Mouse (Mus musculus) gonadal fat pad, adult 2 months (tissue): ENCODE data around the gene Lgals7. TPM values are rescaled to one million over a fixed set of nuclear protein-coding genes. Genes with fewer than 3 reads are reported as not detected.

Source experiments
- polyA plus RNA-seq: library from polyadenylated mRNA; depleted of rRNA; stranded (reverse); fragments of >200 nt; gene quantifications from 2 replicates; pipeline ENCODE4 v1.2.3, GENCODE M21; 2012; rRNA removed

Gene Lgals7
- polyA plus RNA-seq, 1 experiment: 12.3 TPM

Other genes with a start within 250 kb of the Lgals7 start
- 0.37 TPM in 1 of 2 replicates, not detected in the other for gene Acp7, start 232.5 kb upstream of the Lgals7 start, polyA plus RNA-seq
- 2.4 and 3.1 TPM in 2 replicates for gene Fbxo27, start 171.0 kb upstream of the Lgals7 start, polyA plus RNA-seq
- 1.5 and 1.6 TPM in 2 replicates for gene Fbxo17, start 147.0 kb upstream of the Lgals7 start, polyA plus RNA-seq
- 56.6 and 58.3 TPM in 2 replicates for gene Mrps12, start 122.0 kb upstream of the Lgals7 start, polyA plus RNA-seq
- 12.5 and 16.1 TPM in 2 replicates for gene Sars2, start 121.9 kb upstream of the Lgals7 start, polyA plus RNA-seq
- not detected in 2 replicates for gene Ccer2, start 107.7 kb upstream of the Lgals7 start, polyA plus RNA-seq
- gene Sirt2, start 97.1 kb upstream of the Lgals7 start, polyA plus RNA-seq: 88.4 and 92.4 TPM in 2 replicates
- gene Nfkbib, start 96.3 kb upstream of the Lgals7 start, polyA plus RNA-seq: 39.2 and 41.0 TPM in 2 replicates
- gene Rinl, start 74.9 kb upstream of the Lgals7 start, polyA plus RNA-seq: 2.7 and 3.7 TPM in 2 replicates
- 298 and 302 TPM in 2 replicates for gene Hnrnpl, start 55.3 kb upstream of the Lgals7 start, polyA plus RNA-seq
- gene Ech1, start 38.6 kb upstream of the Lgals7 start, polyA plus RNA-seq: 508 and 671 TPM in 2 replicates
- gene Lgals4, start 30.0 kb upstream of the Lgals7 start, polyA plus RNA-seq: 21.7 and 30.4 TPM in 2 replicates
- 0.28 and 0.42 TPM in 2 replicates for gene Capn12, start 17.6 kb downstream of the Lgals7 start, polyA plus RNA-seq
- 311 and 323 TPM in 2 replicates for gene Actn4, start 98.5 kb downstream of the Lgals7 start, polyA plus RNA-seq
- gene Eif3k, start 118.0 kb downstream of the Lgals7 start, polyA plus RNA-seq: 309 and 336 TPM in 2 replicates
- gene Map4k1, start 118.2 kb downstream of the Lgals7 start, polyA plus RNA-seq: 6.2 and 6.6 TPM in 2 replicates